Mouse (Mus musculus) forebrain, embryonic 11.5 days (tissue): Measurements from ENCODE around the gene Cdc26. TPM values are rescaled to one million over a fixed set of nuclear protein-coding genes. Genes with fewer than 3 reads are reported as not detected.

ENCODE experiments used
- ATAC-seq: fragments of 200-750 bp; cut with Nextera tagmentation; replicated peaks from 2 replicates; pipeline ENCODE4 v1.8.0; 2017; ENCODE audit warnings: moderate TSS enrichment; ENCODE audit not compliant: low FRiP score
- DNase-seq: peaks from one replicate; pipeline ENCODE4 v3.0.0-alpha.2; 2017; ENCODE audit warnings: low spot score
- H3K27ac ChIP-seq: fragments of 300-500 bp; sonication (generic); 2 replicates; pipeline ENCODE4 v1.5.1; 2014; ENCODE audit warnings: low read depth, low read length
- H3K27me3 ChIP-seq: fragments of 300-500 bp; sonication (generic); 2 replicates; pipeline ENCODE4 v1.6.1; 2014; ENCODE audit warnings: mild to moderate bottlenecking, low read length, mixed read lengths; ENCODE audit not compliant: control insufficient read depth, insufficient read depth
- H3K36me3 ChIP-seq: fragments of 300-500 bp; sonication (generic); 2 replicates; pipeline ENCODE4 v1.6.1; 2014; ENCODE audit warnings: mild to moderate bottlenecking, low read length, moderate library complexity, mixed read lengths; ENCODE audit not compliant: control insufficient read depth, insufficient read depth
- H3K4me1 ChIP-seq: fragments of 300-500 bp; sonication (generic); replicated peaks from 2 replicates; pipeline ENCODE4 v1.6.1; 2014; ENCODE audit warnings: low read length, mixed read lengths; ENCODE audit not compliant: control insufficient read depth, insufficient read depth
- H3K4me2 ChIP-seq: fragments of 300-500 bp; sonication (generic); 2 replicates; pipeline ENCODE4 v1.6.1; 2014; ENCODE audit warnings: low read depth, mild to moderate bottlenecking, low read length, moderate library complexity, mixed read lengths; ENCODE audit not compliant: severe bottlenecking
- H3K4me3 ChIP-seq: fragments of 300-500 bp; sonication (generic); 2 replicates; pipeline ENCODE4 v1.5.1; 2014; ENCODE audit warnings: low read depth, low read length
- H3K9ac ChIP-seq: fragments of 300-500 bp; sonication (generic); 2 replicates; pipeline ENCODE4 v1.6.1; 2014; ENCODE audit warnings: low read length
- H3K9me3 ChIP-seq: fragments of 300-500 bp; sonication (generic); 2 replicates; pipeline ENCODE4 v1.6.1; 2016; ENCODE audit warnings: low read length, mixed read lengths; ENCODE audit not compliant: control insufficient read depth
- WGBS: fragments of 180-500 bp; shearing (Covaris S2); extraction: QIAGEN DNeasy Blood & Tissue Kit; methylation state at CpG from one replicate; pipeline ENCODE4 v1.1.7; 2014; 5-methylcytosine and 5-hydroxymethylcytosine counted together
- polyA plus RNA-seq: library from polyadenylated mRNA; unstranded; fragments of >200 nt; fragmentation: Nextera tagmentation; extraction: Ambion mirVana; gene quantifications from 2 replicates; pipeline ENCODE4 v1.2.1, GENCODE M21; 2014

Gene Cdc26
- polyA plus RNA-seq, 1 experiment from 2014 or later: 190 TPM

DNA sequence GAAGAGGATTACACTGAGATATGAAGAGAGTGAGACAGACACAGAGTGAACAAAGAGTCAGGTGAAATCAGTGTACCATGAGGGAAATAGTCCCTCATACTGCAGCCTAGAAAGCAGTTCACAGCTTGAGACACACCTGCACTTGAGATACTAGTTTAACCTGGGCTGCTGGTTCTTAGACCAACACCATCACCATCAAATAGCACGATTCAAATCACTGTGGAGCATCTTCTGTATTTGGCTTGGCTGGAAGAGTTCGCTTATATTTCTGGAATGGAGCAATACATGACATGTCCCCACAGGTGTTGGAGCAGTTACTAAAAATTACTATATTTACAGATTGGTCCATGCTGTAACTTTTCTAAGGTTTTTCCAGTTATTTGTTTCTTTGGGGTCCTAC lies 32.3 kb downstream of the Cdc26 start:
- WGBS: 90% methylated on average over 2 of the region's 2 CpGs
- no peak for ATAC-seq
- H3K4me2 ChIP-seq: no peak overlapping the region

DNA sequence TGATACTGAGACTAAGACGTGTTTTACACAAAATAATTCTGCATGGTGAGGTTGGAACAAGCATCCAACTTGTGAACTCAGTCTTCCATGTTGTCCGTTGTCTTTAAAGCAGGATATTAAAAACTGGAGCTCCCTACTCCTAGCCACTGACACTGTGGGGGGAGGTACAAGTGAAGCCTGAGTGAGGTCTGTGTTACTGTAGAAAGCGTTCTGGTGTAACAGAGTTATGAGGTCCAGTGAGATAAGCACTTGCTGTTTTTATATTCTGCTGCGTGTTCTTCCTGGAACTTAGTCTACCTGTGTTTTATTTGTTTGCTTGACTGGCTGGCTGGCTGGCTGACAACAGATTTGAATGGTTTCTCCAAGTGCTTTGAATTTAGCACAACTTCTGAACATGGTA lies 34.1 kb downstream of the Cdc26 start:
- WGBS: 89% methylated on average over 4 of the region's 4 CpGs
- DNase-seq (no peak), ATAC-seq (no peak)
- H3K36me3 ChIP-seq: no peaks in the 10 kb centered on the region
- no peaks in the 10 kb centered on the region; the same call in 1 of the 2 replicates for H3K4me1 ChIP-seq
- no peak overlapping the region for H3K27ac ChIP-seq
- no peak overlapping the region for H3K9ac ChIP-seq
- H3K4me2 ChIP-seq: no peak overlapping the region
- H3K27me3 ChIP-seq: no peaks in the 10 kb centered on the region
- no peaks in the 10 kb centered on the region for H3K9me3 ChIP-seq
- no peak overlapping the region for H3K4me3 ChIP-seq

More for the DNA sequence above, 32.3 kb downstream of the Cdc26 start:
- no peak overlapping the region for H3K9ac ChIP-seq
- DNase-seq: no peak
- H3K9me3 ChIP-seq: no peaks in the 10 kb centered on the region
- no peaks in the 10 kb centered on the region for H3K36me3 ChIP-seq
- no peaks in the 10 kb centered on the region for H3K27me3 ChIP-seq
- no peak overlapping the region for H3K4me3 ChIP-seq
- no peak overlapping the region for H3K27ac ChIP-seq
- H3K4me1 ChIP-seq: no peaks in the 10 kb centered on the region; the same call in 1 of the 2 replicates

DNA sequence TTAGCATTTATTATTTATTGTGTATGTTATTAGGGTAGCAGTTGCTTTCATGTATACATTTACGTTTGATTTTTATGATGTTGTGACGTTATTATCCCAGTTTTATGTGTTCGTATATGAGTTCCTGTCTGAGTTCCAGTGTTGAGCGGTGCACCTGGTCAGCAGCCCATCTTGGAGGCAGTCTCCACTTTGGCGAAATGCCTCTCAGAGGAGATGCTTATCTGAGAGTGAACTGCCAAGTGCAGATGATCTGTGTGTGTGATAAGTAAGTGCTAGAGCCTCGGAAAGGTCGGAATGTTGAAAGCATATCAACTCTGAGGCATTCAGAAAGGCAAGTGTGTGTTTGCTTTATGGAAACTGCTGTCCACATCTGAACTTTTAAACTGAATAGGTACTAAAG lies 34.8 kb downstream of the Cdc26 start:
- WGBS: 91% methylated on average over 7 of the region's 7 CpGs
- no peak for ATAC-seq
- Histone ChIP-seq H3K27ac (no peak overlapping the region), H3K9me3 (no peaks in the 10 kb centered on the region), H3K4me3 (no peak overlapping the region), H3K4me1 (no peaks in the 10 kb centered on the region; the same call in 1 of the 2 replicates), H3K27me3 (no peaks in the 10 kb centered on the region), H3K4me2 (no peak overlapping the region), H3K36me3 (no peaks in the 10 kb centered on the region), H3K9ac (no peak overlapping the region)
- no peak for DNase-seq

DNA sequence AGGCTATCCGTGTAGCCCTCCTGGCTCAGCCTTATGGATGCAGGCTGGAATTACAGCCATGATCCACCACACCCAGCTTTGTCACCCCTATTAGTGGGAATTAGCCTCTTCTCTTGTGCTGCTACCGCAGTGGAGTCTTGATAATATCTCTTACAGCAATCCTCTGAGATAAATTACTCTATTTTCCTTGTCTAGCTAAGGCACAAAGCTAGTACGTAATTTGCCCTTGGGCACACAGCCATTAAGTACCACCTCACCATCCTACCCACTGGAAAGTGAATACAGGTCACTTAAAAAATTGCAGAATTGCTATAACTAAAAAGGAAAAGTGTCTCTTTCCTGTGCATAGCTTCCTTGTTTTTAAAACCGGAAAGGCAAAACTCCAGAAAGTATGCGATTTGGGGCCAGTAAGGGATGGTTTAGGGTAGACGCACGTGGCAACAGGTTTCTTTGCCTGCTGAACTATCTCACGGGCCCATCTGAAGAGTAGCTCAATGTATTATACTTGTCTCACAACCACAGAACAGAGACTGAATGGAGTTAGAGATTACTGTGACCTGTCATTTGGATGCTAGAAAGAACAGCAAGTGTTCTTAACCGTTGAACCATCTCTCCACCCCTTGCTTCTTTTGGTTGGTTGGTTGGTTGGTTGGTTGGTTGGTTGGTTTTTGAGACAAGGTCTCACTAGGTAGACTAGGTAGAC lies 35.5 kb downstream of the Cdc26 start:
- H3K27ac ChIP-seq: no peak overlapping the region
- DNase-seq (no peak), ATAC-seq (no peak)
- H3K9ac ChIP-seq: no peak overlapping the region
- H3K36me3 ChIP-seq: no peaks in the 10 kb centered on the region
- H3K4me1 ChIP-seq: no peaks in the 10 kb centered on the region
- no peak overlapping the region for H3K4me2 ChIP-seq
- no peak overlapping the region for H3K4me3 ChIP-seq
- no peaks in the 10 kb centered on the region for H3K27me3 ChIP-seq
- 85% methylated on average over 9 of the region's 9 CpGs for whole genome bisulfite sequencing
- no peaks in the 10 kb centered on the region for H3K9me3 ChIP-seq

DNA sequence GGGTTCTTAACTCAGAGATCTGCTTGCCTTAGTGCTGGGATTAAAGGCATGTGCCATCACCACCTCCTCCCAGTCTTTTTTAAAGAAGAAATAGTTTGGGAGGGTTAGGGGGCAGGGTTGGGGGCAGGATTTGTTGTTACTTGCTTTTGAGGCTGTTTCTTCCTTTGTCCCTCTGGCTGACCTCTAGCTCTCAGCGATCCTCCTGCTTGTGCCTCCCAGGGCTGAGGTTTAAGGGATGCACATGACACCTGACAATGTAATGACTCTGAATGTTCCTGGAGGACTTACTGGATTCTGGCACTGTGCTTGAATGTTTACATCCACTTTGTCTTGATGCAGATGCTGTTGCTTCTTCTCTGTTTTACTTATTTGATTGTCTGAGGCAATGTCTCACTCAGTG lies 36.0 kb downstream of the Cdc26 start:
- no peak overlapping the region for H3K27ac ChIP-seq
- WGBS: 5% methylated on average over 1 of the region's 1 CpGs
- no peak overlapping the region for H3K4me3 ChIP-seq
- no peaks in the 10 kb centered on the region for H3K9me3 ChIP-seq
- H3K27me3 ChIP-seq: no peaks in the 10 kb centered on the region
- H3K4me1 ChIP-seq: no peaks in the 10 kb centered on the region
- no peaks in the 10 kb centered on the region for H3K36me3 ChIP-seq
- DNase-seq (no peak), ATAC-seq (no peak)
- no peak overlapping the region for H3K4me2 ChIP-seq
- no peak overlapping the region for H3K9ac ChIP-seq

DNA sequence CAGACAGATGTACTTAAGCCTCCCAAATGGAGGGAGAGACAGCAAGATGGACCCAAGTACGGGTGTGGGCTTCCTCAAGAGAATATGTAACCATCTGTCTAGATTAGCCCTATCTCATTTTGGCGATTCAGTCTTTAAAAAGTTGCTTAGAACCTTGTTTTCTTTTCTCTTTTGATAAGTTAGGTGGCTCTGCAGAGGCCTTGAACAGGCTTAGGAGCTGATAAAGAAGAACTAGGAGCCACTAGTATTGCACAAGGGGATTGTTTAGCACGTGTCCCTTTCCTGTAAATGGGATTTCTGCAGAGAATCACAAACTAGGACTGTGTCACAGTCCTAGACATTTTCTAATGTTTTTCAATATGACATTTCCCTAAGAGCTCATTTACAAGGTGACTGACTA lies 39.4 kb downstream of the Cdc26 start:
- H3K9me3 ChIP-seq: no peaks in the 10 kb centered on the region
- WGBS: 81% methylated on average over 3 of the region's 3 CpGs
- no peak overlapping the region for H3K4me3 ChIP-seq
- no peak overlapping the region for H3K27ac ChIP-seq
- DNase-seq (no peak), ATAC-seq (no peak)
- no peaks in the 10 kb centered on the region for H3K36me3 ChIP-seq
- no peak overlapping the region for H3K9ac ChIP-seq
- no peak overlapping the region for H3K4me2 ChIP-seq
- H3K4me1 ChIP-seq: no peaks in the 10 kb centered on the region
- no peaks in the 10 kb centered on the region for H3K27me3 ChIP-seq

DNA sequence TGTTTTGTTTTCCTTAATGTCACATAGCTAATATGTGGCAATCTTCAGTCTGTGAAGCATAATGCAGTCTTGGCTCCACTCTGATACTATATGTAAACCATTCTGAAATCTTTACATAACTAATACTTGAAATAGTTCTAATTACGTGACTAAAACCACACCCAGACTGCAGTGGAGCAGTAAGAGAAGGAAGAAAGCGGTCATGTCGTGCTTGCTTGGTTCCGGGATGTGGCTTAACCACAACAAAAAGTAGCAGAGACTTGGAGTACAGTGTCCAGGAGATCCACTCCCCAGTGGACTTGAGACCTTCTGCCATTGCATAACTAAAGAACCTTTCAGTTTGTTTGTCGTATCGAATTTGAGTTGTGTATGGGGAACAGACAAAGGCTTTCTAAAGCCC lies 40.9 kb downstream of the Cdc26 start:
- Histone ChIP-seq H3K4me3 (no peak overlapping the region), H3K4me2 (no peak overlapping the region), H3K9ac (no peak overlapping the region), H3K27ac (no peak overlapping the region), H3K9me3 (no peaks in the 10 kb centered on the region), H3K27me3 (no peaks in the 10 kb centered on the region), H3K36me3 (no peaks in the 10 kb centered on the region), H3K4me1 (no peaks in the 10 kb centered on the region)
- DNase-seq (no peak), ATAC-seq (no peak)
- 95% methylated on average over 6 of the region's 6 CpGs for WGBS

DNA sequence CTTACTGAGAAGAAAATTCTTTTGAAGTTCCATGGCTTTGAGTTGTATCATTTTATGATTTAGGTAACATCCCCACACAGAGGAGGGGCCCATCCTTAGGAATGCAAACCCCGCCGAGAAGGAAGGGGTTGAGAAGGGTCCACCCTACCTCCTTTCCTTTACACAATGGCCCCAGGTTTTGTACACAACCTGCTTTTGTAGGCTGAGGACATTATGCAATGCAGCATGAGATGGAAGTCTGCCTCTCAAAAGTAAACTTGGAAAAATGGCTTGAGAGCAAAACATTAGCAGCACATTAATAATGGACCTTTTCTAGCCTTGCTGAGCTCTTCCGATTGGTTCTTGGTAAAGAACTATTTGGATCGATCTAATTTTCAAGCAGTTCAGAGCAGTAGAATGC lies 42.2 kb downstream of the Cdc26 start:
- Histone ChIP-seq H3K27ac (no peak overlapping the region), H3K36me3 (no peaks in the 10 kb centered on the region), H3K4me3 (no peak overlapping the region), H3K9me3 (no peaks in the 10 kb centered on the region), H3K9ac (no peak overlapping the region), H3K4me1 (0 out of 2 replicates have a peak, but pooled peaks cover 2% of the 10 kb centered on the region), H3K4me2 (no peak overlapping the region), H3K27me3 (no peaks in the 10 kb centered on the region)
- no peak for DNase-seq
- no peak for ATAC-seq
- WGBS: 87% methylated on average over 4 of the region's 4 CpGs

DNA sequence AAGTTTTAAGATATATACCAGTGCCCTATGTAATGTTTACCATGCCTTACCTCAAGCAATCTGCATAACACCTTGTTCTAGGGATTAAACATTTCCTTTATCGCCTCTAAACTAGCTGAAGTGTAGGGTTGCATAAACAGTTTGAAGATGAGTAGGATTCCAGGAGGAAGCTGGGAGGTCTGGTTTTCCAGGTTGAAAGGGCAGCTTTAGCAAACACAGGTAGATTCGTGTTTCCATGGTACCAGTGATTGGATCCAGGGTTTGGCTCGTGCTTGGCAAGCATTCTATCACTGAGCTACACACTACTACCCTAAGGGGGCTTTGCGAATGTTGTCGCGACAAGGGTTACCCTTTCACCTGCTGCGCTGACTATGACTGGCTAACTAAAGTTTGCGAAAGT lies 44.1 kb downstream of the Cdc26 start:
- WGBS: 91% methylated on average over 8 of the region's 8 CpGs
- no peaks in the 10 kb centered on the region for H3K36me3 ChIP-seq
- H3K9me3 ChIP-seq: no peaks in the 10 kb centered on the region
- ATAC-seq: no peak
- DNase-seq: no peak
- H3K9ac ChIP-seq: no peak overlapping the region
- 0 out of 2 replicates have a peak, but pooled peaks cover 2% of the 10 kb centered on the region for H3K4me1 ChIP-seq
- no peaks in the 10 kb centered on the region for H3K27me3 ChIP-seq
- no peak overlapping the region for H3K4me2 ChIP-seq
- H3K27ac ChIP-seq: no peak overlapping the region
- H3K4me3 ChIP-seq: no peak overlapping the region
